Mouse (Mus musculus) heart, embryonic 16.5 days (tissue): ENCODE data around the gene Ifrd1. TPM values are rescaled to one million over a fixed set of nuclear protein-coding genes. Genes with fewer than 3 reads are reported as not detected.

ENCODE experiments used
- ATAC-seq: fragments of 200-750 bp; cut with Nextera tagmentation; replicated peaks from 2 replicates; pipeline ENCODE4 v1.8.0; 2017; ENCODE audit warnings: moderate number of reproducible peaks; ENCODE audit not compliant: insufficient read depth, low FRiP score; ENCODE audit errors: extremely low read depth
- H3K27ac ChIP-seq: fragments of 300-500 bp; sonication (generic); 2 replicates; pipeline ENCODE4 v1.5.1; 2014; ENCODE audit warnings: mild to moderate bottlenecking, low read length, control low read depth, moderate library complexity
- H3K27me3 ChIP-seq: fragments of 300-500 bp; sonication (generic); 2 replicates; pipeline ENCODE4 v1.6.1; 2014; ENCODE audit warnings: low read length, mixed read lengths; ENCODE audit not compliant: control insufficient read depth, insufficient read depth
- H3K36me3 ChIP-seq: fragments of 300-500 bp; sonication (generic); 2 replicates; pipeline ENCODE4 v1.6.1; 2014; ENCODE audit not compliant: control insufficient read depth, insufficient read depth
- H3K4me1 ChIP-seq: fragments of 300-500 bp; sonication (generic); 2 replicates; pipeline ENCODE4 v1.6.1; 2014; ENCODE audit warnings: low read length, mixed read lengths; ENCODE audit not compliant: control insufficient read depth, insufficient read depth
- H3K4me2 ChIP-seq: fragments of 300-500 bp; sonication (generic); 2 replicates; pipeline ENCODE4 v1.6.1; 2014; ENCODE audit warnings: low read depth, mild to moderate bottlenecking, control low read depth, low read length
- H3K4me3 ChIP-seq: fragments of 300-500 bp; sonication (generic); 2 replicates; pipeline ENCODE4 v1.5.1; 2014; ENCODE audit warnings: mild to moderate bottlenecking, control low read depth, low read length
- H3K9ac ChIP-seq: fragments of 300-500 bp; sonication (generic); 2 replicates; pipeline ENCODE4 v1.6.1; 2014; ENCODE audit warnings: low read length, control low read depth
- H3K9me3 ChIP-seq: fragments of 300-500 bp; sonication (generic); replicated peaks from 2 replicates; pipeline ENCODE4 v1.6.1; 2016; ENCODE audit warnings: low read length; ENCODE audit not compliant: control insufficient read depth
- WGBS: fragments of 180-500 bp; shearing (Covaris S2); extraction: QIAGEN DNeasy Blood & Tissue Kit; methylation state at CpG from one replicate; pipeline ENCODE4 v1.1.7; 2014; 5-methylcytosine and 5-hydroxymethylcytosine counted together
- microRNA counts: library from miRNA; unstranded; fragments of <30 nt; microRNA quantifications from one replicate; lab custom pipeline; 2016
- microRNA-seq: library from miRNA; unstranded; fragments of <30 nt; microRNA quantifications from one replicate; pipeline ENCODE4, GENCODE M21; 2017
- polyA plus RNA-seq: library from polyadenylated mRNA; unstranded; fragments of >200 nt; fragmentation: Nextera tagmentation; extraction: Ambion mirVana; gene quantifications from 2 replicates; pipeline ENCODE4 v1.2.1, GENCODE M21; 2015

The Ifrd1 gene
- polyA plus RNA-seq, 1 experiment from 2014 or later, result 88.7 TPM

GRCm38 (mm10) chr12:40164621-40165020, 83.7 kb downstream of the Ifrd1 start:
- no peak overlapping the region for H3K4me3 ChIP-seq
- H3K4me2 ChIP-seq, result no peak overlapping the region
- no peaks in the 10 kb centered on the region for H3K36me3 ChIP-seq
- no peaks in the 10 kb centered on the region for H3K9me3 ChIP-seq
- H3K27me3 ChIP-seq, result no peaks in the 10 kb centered on the region
- ATAC-seq, result no peak
- H3K27ac ChIP-seq, result no peak overlapping the region
- peaks cover 3% of the 10 kb centered on the region; the same call in 1 of the 2 replicates for H3K4me1 ChIP-seq
- no peak overlapping the region for H3K9ac ChIP-seq
- 4% methylated on average over 2 of the region's 2 CpGs for WGBS

GRCm38 (mm10) chr12:40160777-40161176, 87.5 kb downstream of the Ifrd1 start:
- Histone ChIP-seq H3K27me3 (no peaks in the 10 kb centered on the region), H3K4me1 (no peaks in the 10 kb centered on the region), H3K36me3 (no peaks in the 10 kb centered on the region), H3K4me3 (no peak overlapping the region), H3K9ac (no peak overlapping the region), H3K27ac (no peak overlapping the region), H3K4me2 (no peak overlapping the region), H3K9me3 (no peaks in the 10 kb centered on the region)
- no peak for ATAC-seq
- WGBS, result 72% methylated on average over 2 of the region's 2 CpGs

GRCm38 (mm10) chr12:40154188-40154587, 94.1 kb downstream of the Ifrd1 start:
- Histone ChIP-seq H3K4me2 (no peak overlapping the region), H3K4me3 (no peak overlapping the region), H3K4me1 (no peaks in the 10 kb centered on the region), H3K36me3 (no peaks in the 10 kb centered on the region), H3K27me3 (no peaks in the 10 kb centered on the region), H3K9me3 (no peaks in the 10 kb centered on the region), H3K27ac (no peak overlapping the region), H3K9ac (no peak overlapping the region)
- 84% methylated on average over 6 of the region's 6 CpGs for WGBS
- no peak for ATAC-seq

- H3K9me3 ChIP-seq, result no peaks in the 10 kb centered on the region
- H3K4me2 ChIP-seq, result no peak overlapping the region
- ATAC-seq, result no peak
- 60% methylated on average over 8 of the region's 8 CpGs for WGBS
- no peak overlapping the region for H3K9ac ChIP-seq
- no peaks in the 10 kb centered on the region for H3K27me3 ChIP-seq
- no peaks in the 10 kb centered on the region for H3K4me1 ChIP-seq
- no peak overlapping the region for H3K4me3 ChIP-seq
- H3K27ac ChIP-seq, result no peak overlapping the region
- no peaks in the 10 kb centered on the region for H3K36me3 ChIP-seq
Observed at GRCm38 (mm10) chr12:40152353-40153069, 95.8 kb downstream of the Ifrd1 start.

MicroRNAs within 50 kb of the gene (microRNA counts, 519-probe panel; counts per million panel counts)
- not detected for microRNA mmu-miR-1938 (lab: Ali Mortazavi, UCI)

Small RNA genes within 50 kb of the gene (microRNA-seq; reads per million reads assigned to microRNA genes)
- gene Mir1938, result not detected

Other genes starting within 250 kb of the Ifrd1 start
- 32.8 and 38.5 TPM in 2 replicates for gene Arl4a, start 210.5 kb downstream of the Ifrd1 start, polyA plus RNA-seq
- 5.1 and 7.8 TPM in 2 replicates for gene Scin, start 114.3 kb downstream of the Ifrd1 start, polyA plus RNA-seq
- 31.2 and 36.4 TPM in 2 replicates for gene Lsmem1, start 49.0 kb downstream of the Ifrd1 start, polyA plus RNA-seq
- gene Zfp277, start 197.4 kb upstream of the Ifrd1 start, polyA plus RNA-seq, result 28.0 and 28.4 TPM in 2 replicates
- gene Dock4, start 197.4 kb upstream of the Ifrd1 start, polyA plus RNA-seq, result 6.4 and 9.6 TPM in 2 replicates